Mouse (Mus musculus): ENCODE data around the gene Tmigd1.

The Tmigd1 gene

GRCm38 (mm10) chr11:76901579-76902361 lies at the start of gene Tmigd1:
Gene Tmigd1, plus strand, starts transcription at chr11:76902159.
- in situ Hi-C loops (cut with MboI; ENCODE audit: unreplicated experiment in 2 of 2), result loop anchor here in 1 of 2 experiments (5.0 kb wide), 1 partner anchor 191 kb away; no protein-coding TSS in a partner anchor

- in situ Hi-C loops (cut with MboI; ENCODE audit: unreplicated experiment in 2 of 2), result no loop called here
Observed at GRCm38 (mm10) chr11:76854475-76855341, 47.3 kb upstream of the Tmigd1 start.

- in situ Hi-C loops (cut with MboI; ENCODE audit: unreplicated experiment in 2 of 2), result no loop called here
Observed at GRCm38 (mm10) chr11:76856601-76857000, 45.4 kb upstream of the Tmigd1 start.

GRCm38 (mm10) chr11:76857111-76857510 lies 44.8 kb upstream of the Tmigd1 start:
- in situ Hi-C loops (cut with MboI; ENCODE audit: unreplicated experiment in 2 of 2), result no loop called here

GRCm38 (mm10) chr11:76858781-76859180 lies 43.2 kb upstream of the Tmigd1 start:
- in situ Hi-C loops (cut with MboI; ENCODE audit: unreplicated experiment in 2 of 2), result no loop called here

GRCm38 (mm10) chr11:76859261-76859660 lies 42.7 kb upstream of the Tmigd1 start:
- in situ Hi-C loops (cut with MboI; ENCODE audit: unreplicated experiment in 2 of 2), result no loop called here

- in situ Hi-C loops (cut with MboI; ENCODE audit: unreplicated experiment in 2 of 2), result no loop called here
Observed at GRCm38 (mm10) chr11:76861185-76861584, 40.8 kb upstream of the Tmigd1 start.

GRCm38 (mm10) chr11:76872556-76873234 lies 29.3 kb upstream of the Tmigd1 start:
- in situ Hi-C loops (cut with MboI; ENCODE audit: unreplicated experiment in 2 of 2), result no loop called here

GRCm38 (mm10) chr11:76873865-76874264 lies 28.1 kb upstream of the Tmigd1 start:
- in situ Hi-C loops (cut with MboI; ENCODE audit: unreplicated experiment in 2 of 2), result no loop called here

GRCm38 (mm10) chr11:76874766-76875165 lies 27.2 kb upstream of the Tmigd1 start:
- in situ Hi-C loops (cut with MboI; ENCODE audit: unreplicated experiment in 2 of 2), result loop anchor here (25.0 kb wide), 1 partner anchor 337 kb away; no protein-coding TSS in a partner anchor

GRCm38 (mm10) chr11:76879816-76880215 lies 22.1 kb upstream of the Tmigd1 start:
- in situ Hi-C loops (cut with MboI; ENCODE audit: unreplicated experiment in 2 of 2), result loop anchor here (25.0 kb wide), 1 partner anchor 343 kb away; no protein-coding TSS in a partner anchor

GRCm38 (mm10) chr11:76884451-76884850 lies 17.5 kb upstream of the Tmigd1 start:
- in situ Hi-C loops (cut with MboI; ENCODE audit: unreplicated experiment in 2 of 2), result loop anchor here (25.0 kb wide), 1 partner anchor 347 kb away; no protein-coding TSS in a partner anchor

- in situ Hi-C loops (cut with MboI; ENCODE audit: unreplicated experiment in 2 of 2), result loop anchor here (5.0 to 25.0 kb wide), 4 partner anchors 102 to 352 kb away; partner anchors contain the start of gene Trarg1 (in 1 of the 2)
Observed at GRCm38 (mm10) chr11:76889339-76890164, 12.4 kb upstream of the Tmigd1 start.

- in situ Hi-C loops (cut with MboI; ENCODE audit: unreplicated experiment in 2 of 2), result loop anchor here (5.0 to 25.0 kb wide), 4 partner anchors 104 to 354 kb away; partner anchors contain the start of gene Trarg1 (in 1 of the 2)
Observed at GRCm38 (mm10) chr11:76891171-76891570, 10.8 kb upstream of the Tmigd1 start.

GRCm38 (mm10) chr11:76891738-76892349 lies 10.1 kb upstream of the Tmigd1 start:
- in situ Hi-C loops (cut with MboI; ENCODE audit: unreplicated experiment in 2 of 2), result loop anchor here (5.0 to 25.0 kb wide), 4 partner anchors 105 to 355 kb away; partner anchors contain the start of gene Trarg1 (in 1 of the 2)

- in situ Hi-C loops (cut with MboI; ENCODE audit: unreplicated experiment in 2 of 2), result loop anchor here (5.0 to 25.0 kb wide), 4 partner anchors 106 to 356 kb away; partner anchors contain the start of gene Trarg1 (in 1 of the 2)
Observed at GRCm38 (mm10) chr11:76892972-76893371, 9.0 kb upstream of the Tmigd1 start.

- in situ Hi-C loops (cut with MboI; ENCODE audit: unreplicated experiment in 2 of 2), result loop anchor here (5.0 to 25.0 kb wide), 4 partner anchors 106 to 356 kb away; partner anchors contain the start of gene Trarg1 (in 1 of the 2)
Observed at GRCm38 (mm10) chr11:76893570-76893969, 8.4 kb upstream of the Tmigd1 start.

- in situ Hi-C loops (cut with MboI; ENCODE audit: unreplicated experiment in 2 of 2), result loop anchor here (5.0 to 25.0 kb wide), 4 partner anchors 107 to 357 kb away; partner anchors contain the start of gene Trarg1 (in 1 of the 2)
Observed at GRCm38 (mm10) chr11:76894240-76894639, 7.7 kb upstream of the Tmigd1 start.

- in situ Hi-C loops (cut with MboI; ENCODE audit: unreplicated experiment in 2 of 2), result loop anchor here (25.0 kb wide), 1 partner anchor 359 kb away; no protein-coding TSS in a partner anchor
Observed at GRCm38 (mm10) chr11:76896360-76896759, 5.6 kb upstream of the Tmigd1 start.
